Mouse (Mus musculus) layer of hippocampus, adult 11-12 months (tissue): Measurements from ENCODE around the gene Eif4g3.

Experiments used
- DNase-seq: peaks from one replicate; pipeline ENCODE4 v3.0.0; 2022; ENCODE audit warnings: low spot score

Gene Eif4g3

DNA sequence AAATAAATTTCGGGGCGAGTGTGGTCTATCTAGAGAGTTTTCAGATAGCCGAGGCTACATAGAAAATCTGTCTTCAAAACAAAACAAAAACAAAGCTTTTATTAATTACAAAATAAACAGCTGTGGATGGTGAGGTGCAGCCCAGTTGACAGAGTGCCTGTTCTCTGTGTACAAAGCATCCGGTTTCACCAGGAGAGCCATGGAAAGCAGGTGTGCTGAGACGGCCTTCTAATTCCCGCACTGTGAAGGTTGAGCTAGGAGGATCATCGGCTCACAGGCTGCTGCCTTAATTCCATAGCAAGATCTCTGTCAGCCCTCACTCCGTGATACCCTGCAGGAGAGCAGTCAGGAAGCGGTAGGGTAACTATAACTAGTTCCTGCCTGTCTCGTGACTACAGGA lies 109.0 kb downstream of the Eif4g3 start:
- DNase-seq, result no peak

DNA sequence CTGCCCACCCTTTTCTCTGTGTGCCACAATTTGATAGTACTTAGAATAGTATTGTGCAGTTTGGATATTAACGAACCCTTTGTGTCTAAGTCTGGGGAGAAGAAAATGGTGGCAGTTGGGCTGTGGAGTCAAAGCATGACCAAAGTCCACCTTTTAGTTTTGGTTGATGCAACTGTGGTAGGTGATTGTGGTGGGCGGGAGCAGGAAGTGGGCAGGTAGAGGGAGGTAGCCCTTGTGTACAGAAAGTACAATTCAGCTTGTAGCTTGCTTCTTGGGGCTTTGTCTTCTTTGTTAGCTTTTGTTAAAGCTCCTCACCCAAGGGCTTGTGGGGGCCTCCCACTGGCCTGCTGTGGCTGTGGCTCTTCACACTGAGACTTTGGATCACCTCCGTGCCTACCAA lies 109.6 kb downstream of the Eif4g3 start:
- no peak for DNase-seq

DNA sequence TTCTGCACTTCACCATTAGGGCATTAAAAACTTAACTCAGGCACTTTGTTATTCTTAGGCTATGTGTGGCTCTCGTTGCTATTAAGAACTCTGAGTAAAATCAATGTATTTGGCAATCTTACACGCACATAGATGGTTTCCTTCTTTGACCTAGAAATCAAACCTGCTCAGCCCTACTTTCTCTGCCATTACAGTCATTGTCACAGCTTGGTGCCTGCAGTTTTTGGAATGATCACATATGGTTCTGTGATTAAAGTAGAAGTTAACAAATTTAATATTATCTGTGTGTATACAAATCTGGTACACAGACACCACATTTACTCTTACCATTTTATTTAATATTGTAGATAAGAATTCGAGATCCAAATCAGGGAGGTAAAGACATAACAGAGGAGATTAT lies 112.1 kb downstream of the Eif4g3 start:
- DNase-seq, result no peak

DNA sequence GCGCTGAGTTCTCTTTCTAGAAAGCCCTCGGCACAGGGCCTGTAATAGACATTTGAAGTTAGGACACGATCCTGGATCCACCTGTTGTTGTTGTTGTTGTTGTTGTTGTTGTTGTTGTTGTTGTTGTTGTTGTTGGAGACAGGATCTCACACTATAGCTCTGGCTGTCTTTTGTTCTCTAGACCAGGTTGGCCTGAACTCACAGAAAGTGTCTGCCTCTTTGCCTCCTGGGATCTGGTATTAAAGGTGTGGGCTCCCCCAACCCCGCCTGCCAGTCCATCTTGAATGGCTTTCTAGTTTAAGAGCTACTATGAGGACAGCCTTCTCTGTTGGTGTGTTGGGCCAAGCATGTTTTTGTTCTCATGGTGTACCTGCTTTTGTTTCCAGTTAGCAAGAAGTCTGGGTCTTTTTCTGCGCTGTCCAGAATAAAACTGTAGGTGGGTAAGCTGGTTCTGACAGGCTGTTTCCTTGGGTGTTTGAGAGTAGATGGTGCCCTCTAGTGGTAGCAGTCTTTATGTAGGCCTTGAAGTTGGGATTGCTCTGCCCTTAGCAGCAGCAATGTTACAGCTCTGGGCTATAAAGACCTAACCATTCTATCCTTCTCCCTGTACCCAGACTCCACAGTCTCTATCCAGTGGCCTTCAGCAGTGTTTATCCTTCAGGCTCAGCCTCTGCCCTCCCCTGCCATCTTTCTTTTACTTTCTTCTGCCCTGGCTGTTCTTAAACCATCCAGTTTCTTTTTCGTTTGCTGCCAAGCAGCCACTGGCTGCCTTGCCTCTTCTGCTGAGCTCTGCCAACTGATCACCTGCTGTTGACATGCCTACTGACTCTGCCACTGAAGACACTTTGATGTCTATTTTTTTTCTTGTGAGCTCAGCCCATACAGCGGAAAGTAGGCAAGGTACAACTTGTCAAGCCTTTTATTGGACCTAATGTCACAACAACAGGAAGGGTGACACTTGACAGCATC lies 114.9 kb downstream of the Eif4g3 start:
- DNase-seq, result peak; percentile 92

DNA sequence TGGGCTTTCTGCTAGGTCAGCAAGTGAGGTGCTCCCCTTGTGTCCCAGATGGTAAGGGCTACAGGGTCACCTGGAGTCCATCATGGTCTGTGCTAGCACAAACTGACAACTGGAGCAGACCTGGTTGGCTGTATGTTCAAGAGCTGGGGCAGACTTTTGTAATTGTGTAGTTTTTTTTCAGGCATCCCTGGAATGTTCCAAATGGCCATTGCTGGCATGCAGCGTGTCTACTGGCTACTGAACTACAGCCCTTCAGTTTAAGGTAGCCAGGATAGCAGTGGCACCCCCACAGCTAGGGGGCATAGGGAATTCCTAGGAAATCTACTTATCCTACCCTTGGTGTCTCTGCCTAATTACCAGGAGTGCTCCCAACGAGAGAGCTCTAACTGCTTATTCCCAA lies 115.7 kb downstream of the Eif4g3 start:
- no peak for DNase-seq

DNA sequence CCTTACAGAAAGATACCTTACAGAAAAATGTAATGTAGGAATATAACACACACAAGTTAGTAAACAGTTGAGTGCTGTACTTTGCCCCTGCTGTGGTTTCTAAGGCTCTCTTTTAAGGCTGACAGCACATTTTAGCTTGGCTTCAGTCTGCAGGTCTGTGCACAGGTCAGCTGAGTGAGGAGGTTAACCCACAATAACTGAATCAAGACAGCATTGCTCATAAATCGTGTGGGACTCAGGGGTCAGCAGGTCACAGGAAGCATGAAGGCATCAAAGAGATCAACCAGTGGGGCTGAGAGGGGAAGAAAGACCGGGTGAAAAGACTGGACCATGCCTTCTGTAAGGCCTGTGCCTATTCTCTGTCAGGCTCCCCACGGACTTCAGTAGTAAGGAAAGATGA lies 116.5 kb downstream of the Eif4g3 start:
- no peak for DNase-seq

DNA sequence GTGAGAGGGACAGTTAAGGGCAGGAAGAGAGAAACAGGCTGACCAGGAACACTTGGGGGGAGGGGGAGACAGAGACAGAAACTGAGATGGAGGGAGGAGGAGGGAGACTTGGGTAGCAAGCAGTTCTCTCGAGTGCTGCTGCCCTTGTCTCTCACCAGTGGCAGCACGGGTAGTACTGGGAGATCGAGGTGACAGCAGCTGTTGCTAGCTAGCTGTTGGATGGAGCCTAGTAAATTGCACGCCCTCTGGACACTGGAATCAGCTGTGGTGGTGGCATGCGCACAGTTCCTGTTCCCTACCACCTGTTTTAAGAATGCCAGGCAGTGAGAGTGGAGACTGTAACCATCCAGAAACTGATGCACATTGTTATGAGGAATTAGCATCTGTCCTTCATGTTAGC lies 119.0 kb downstream of the Eif4g3 start:
- DNase-seq, result peak; percentile 33

DNA sequence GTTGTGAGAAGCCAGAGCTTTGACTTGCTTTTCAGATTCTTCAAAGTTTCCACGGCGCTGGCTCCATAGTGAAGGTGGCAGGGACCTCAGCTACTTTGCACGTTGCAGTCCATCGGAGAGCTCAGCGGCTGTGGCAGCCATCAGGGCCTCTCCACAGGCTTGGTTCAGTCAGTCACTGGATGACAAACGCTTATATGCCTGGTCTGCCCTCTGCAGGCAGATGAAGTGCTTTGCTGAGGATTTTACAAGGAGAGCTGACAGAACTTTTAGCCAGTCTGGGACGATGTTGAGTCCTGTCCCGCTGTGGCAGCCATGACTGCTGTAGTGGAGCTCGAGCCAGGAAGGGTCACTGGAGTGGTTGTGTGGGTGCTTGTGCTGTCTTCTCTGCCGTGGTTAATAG lies 126.9 kb downstream of the Eif4g3 start:
- DNase-seq, result peak; percentile 29

DNA sequence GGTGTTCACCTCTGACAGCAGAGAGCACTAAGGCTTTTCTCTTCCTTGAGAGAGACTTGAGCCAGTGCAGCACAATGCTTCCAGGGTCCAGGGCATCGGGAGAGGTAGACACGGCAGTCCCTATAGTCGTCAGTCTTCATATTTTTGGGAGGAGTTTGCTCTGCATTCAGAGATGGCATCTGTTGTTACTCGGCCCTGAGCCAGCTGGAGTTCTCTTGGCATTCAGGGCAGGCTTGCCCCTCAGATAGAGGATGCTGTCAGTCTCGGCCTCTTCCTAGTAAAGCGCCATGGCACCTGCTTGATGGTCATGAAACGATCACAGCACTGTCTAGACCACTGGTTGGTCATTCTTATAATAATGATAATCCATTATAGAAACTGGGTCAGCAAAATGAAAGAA lies 131.2 kb downstream of the Eif4g3 start:
- DNase-seq, result no peak

DNA sequence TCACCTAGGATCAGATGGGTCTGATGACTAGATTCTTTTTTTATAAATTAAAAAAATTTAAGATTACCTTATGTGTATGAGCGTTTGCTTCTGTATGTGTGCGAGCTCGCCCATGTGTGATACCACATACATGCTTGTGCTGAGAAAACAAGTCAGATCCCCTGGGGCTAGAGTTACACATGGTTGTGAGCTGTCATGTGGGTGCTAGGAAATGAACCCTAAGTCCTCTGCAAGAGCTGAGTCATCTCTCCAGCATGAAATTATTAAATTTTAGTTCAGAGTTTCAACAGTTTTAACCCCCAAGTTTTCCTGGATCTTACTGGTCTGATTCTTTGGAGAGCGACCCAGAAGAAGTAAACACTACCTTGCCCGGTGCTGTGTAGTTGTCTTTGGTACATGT lies 134.5 kb downstream of the Eif4g3 start:
- no peak for DNase-seq

DNA sequence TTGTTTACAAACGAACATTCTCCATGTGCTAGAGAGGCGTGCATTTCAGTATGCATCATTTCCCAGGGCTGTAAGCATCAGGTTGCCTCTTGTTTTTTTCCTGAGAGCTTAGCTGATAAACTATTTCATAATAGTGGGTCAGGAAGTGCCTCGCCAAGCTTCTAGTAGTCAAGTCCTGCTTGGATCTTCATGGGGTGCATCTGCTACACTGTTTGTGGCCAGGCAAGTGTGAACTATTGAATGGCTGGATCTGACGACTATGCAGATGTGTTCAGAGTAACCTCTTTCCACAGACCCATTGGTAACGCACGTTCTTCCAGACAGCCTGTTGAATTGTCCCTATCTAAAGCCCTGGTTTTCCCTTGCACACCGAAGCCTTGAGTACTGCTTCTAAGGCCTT lies 135.0 kb downstream of the Eif4g3 start:
- no peak for DNase-seq

DNA sequence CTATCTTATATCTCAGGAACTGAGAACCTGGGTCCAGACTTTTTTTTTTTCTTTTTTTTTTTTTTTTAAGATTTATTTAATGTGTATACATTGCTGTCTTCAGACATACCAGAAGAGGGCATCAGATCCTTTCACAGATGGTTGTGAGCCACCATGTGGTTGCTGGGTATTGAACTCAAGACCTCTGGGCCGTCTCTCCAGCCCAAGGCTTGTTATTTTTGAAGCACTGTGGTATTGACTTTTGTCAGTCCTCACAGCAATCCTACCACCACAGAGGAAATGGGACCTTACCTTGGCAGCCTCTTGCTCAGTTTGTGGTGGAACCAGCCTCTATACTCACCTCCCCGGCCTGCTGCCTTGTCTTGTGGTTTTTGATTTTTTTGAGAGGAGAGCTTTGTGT lies 137.3 kb downstream of the Eif4g3 start:
- DNase-seq, result no peak

DNA sequence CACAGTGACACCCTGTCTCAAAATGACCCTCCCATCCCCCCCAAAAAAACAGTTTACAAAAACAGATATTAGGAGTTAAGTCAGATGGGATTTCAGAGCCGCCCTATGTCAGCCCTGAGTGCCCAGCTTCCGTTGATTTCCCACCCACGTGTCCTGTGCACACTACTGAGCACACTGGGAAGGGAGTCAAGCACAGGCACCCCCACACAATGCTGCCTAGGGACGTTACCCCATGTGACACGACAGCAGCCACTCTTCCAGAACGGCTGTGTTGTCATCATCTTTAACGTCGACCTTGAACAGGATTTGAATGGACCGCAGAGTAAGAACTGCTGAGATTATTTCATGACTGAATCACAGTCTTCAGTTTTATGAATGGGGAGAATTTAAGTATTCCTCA lies 138.4 kb downstream of the Eif4g3 start:
- peak; percentile 52 for DNase-seq

DNA sequence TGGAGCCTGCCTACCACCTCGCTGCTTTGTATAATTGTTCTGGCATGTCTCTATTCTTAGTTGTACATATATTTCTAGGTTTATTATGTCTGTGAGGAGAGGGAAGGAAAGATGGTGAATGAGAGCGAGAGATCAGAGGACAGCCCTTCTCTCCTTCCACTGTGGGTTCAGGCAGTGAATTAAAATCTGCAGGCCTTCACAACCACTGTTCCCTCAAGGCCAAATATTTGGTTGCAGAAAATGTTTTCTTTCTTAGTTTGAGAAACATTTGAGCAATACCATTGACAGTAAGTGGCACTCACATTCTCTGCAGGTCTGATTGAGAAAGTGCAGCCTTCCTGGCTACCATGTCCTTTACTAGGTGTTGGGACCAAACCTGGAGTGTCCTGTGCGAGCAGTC lies 138.9 kb downstream of the Eif4g3 start:
- no peak for DNase-seq

DNA sequence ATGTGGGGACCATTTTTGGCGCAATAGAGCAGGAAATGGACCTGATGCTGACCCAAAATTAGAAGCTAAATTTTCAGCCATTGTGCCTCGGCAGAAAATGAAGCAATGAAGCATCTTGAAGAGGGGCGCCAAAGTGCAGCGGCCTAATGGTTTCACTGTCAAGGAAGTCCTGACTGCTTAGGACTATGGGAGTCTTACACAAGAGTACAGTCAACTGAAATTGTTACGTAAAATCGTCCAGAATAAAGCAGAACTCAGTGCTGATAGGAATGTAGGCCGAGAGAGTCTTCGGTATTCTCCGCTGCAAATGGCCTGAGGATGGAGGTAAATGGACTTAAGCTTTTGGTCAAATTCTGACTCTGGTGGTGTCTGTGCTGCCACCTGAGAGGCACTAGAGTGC lies 140.5 kb downstream of the Eif4g3 start:
- DNase-seq, result no peak

DNA sequence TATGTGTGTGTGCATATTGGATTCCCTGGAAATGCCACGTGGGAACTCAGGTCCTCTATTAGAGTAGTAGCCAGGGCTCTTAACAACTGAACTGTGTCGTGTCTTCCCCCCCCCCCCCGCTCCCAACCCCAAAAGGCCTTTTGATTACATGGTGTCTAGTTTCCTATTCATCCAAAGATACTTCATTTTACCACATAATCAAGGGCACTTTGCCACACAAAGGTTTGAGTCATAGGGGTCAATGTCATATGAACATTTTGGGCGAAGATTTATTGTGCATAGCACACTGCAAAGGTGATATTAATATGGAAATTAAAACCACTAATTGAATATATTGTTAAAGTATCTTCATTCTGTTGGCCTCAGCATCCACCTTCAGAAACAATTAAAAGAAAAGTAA lies 144.5 kb downstream of the Eif4g3 start:
- no peak for DNase-seq

DNA sequence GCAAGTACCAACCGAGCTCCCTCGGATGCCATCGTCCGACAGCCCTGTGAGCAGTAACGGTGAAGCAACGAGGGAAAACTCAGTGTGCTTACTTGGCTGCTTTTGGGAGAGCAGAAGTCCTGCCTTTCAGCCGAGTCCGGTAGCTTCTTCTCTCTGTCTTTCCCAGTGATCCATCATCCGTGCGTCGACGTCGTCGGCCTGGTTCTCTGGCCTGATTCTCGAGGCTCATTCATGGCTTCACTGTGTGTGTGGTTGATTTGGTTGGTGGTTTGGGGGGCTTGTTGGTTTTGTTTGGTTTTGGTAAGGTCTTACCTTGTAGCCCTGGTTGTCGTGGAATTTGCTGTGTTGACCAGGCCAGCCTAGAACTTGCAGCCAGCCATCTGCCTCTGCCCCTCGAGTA lies 145.0 kb downstream of the Eif4g3 start:
- DNase-seq, result no peak

DNA sequence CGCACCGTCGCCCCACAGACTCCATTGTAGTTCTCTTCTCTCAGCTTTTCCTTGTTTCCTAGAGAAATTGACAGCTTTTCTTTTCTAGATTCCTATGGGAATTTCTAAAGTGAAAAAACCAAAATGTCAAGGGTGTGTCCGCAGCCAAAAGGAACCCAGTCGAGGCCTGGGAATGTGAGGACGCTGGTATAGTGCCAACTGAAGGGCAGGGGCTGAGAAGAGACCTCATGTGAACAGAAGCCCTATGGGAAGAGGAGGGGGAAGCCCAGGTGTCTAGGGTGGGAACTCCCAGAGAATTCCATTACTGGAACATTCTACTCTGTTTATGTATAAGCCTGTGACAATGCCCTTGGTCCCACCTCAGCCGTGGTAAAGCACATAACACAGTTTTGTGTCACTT lies 145.4 kb downstream of the Eif4g3 start:
- DNase-seq, result no peak

DNA sequence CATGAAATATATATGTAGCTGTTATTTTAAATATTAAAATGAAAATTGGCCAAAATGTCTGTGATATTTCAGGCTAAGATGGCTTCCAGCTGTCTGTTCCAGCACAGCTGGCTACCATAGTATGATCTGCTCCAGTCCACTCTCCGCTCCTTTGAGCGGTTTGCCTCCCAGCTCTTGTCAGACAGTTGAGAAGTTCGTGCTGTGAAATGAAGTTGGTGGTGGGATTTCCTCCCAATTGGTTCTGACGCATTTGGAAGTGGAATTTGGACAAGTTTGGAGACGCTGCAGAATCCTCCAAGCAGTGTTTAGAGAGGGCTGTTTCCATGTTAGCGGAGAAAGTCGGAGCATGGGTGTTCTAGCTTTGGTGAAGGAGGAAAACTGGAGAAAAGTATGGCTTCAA lies 148.5 kb downstream of the Eif4g3 start:
- no peak for DNase-seq

DNA sequence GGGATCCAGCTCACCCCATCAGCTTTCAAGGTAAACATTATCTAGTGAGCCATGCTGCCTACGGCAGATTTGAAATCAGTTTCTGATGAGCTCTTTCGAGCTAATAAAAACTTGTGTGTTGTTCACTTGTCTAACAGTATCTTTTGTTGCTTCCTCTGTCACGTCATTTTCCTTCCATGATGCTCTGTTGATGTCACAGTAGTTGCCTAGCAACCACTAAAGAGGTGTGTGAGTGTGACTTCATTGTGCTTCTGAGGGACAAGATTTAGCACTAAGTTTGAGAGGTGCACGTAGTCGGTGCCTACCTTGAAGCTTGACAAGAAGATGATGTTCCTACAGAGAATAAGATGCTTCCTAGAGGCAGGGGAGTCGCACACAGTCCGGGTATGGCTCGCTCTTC lies 154.4 kb downstream of the Eif4g3 start:
- DNase-seq, result no peak

DNA sequence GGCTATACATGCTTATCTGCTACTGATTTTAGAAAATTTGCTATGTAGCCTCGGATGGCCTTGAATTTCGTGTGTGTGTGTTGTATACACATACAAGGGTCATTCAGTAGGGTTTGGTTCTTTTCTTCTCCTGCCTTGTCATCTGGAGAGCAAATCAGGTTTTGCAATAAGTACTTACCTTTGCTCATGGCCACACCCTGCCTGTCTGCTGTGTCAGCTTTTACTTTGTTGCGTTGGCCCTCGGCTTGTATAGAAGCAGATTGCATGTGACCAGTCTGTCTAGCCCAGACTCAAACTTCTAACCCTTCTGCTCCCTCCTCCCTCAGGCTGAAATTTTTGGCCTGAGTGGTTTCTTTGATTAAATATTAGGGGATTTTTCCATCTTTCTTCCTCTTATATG lies 157.2 kb downstream of the Eif4g3 start:
- DNase-seq, result no peak

DNA sequence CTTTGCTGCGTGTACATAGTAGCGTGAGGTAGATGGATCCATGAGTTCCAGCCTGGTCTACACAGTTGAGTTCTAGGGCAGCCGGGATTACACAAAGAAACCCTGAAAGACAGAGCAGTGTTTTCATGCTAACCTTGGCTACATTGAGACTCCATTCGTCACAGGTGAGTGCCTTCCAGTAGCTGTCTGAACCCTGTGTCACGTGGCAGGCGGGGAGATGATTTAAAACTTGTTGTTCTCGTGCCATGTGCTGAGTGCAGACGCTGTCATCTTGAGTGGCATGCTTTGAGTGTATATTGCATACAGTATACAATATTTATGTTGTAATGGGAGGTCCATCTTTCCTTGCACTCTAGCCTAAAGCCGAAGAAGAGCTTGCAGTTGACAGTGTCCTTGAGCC lies 158.4 kb downstream of the Eif4g3 start:
- no peak for DNase-seq

DNA sequence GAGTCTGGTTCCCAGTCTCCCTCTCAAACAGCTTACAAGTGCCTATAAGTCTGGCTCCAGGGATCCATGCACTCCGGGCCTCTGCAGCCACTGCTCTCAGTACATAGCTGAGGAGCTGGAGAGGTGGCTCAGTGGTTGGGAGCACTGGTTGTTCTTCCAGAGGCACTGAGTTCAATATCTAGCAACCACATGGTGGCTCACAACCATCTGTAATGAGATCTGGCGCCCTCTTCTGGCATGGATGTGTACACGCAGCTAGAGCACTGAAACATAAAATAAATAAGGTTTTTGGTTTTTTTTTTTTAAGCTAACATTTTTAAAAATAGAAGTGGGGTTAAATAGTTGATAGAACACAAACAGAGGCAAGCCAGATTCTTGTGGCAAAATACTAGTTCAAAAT lies 161.2 kb downstream of the Eif4g3 start:
- no peak for DNase-seq

DNA sequence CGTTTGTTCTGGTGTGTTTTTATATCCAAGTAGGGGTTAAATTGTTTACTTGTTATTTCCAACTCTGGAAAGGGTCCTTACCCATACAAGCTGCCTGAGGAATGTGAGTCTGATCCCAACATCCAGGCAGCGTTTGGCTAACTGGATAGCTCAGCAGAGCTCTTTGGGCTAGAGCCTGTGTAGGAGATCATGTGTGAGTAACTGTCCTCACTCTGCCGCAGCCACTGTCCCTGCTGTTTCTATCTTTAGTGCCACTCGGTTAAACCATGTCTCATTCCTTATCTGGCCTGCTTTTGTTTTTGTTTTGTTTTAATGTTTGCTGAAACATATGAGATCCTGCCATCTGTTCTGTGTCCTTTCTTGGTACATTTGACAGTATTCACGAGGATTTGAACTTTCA lies 168.1 kb downstream of the Eif4g3 start:
- no peak for DNase-seq
